Mouse (Mus musculus): Measurements from ENCODE around the gene Acr. TPM values are rescaled to one million over a fixed set of nuclear protein-coding genes. Genes with fewer than 3 reads are reported as not detected.

Gene Acr
- 0.22 and 0.27 TPM in 2 replicates for polyA plus RNA-seq (2015; fragmentation: Nextera tagmentation; extraction: Ambion mirVana)

DNA sequence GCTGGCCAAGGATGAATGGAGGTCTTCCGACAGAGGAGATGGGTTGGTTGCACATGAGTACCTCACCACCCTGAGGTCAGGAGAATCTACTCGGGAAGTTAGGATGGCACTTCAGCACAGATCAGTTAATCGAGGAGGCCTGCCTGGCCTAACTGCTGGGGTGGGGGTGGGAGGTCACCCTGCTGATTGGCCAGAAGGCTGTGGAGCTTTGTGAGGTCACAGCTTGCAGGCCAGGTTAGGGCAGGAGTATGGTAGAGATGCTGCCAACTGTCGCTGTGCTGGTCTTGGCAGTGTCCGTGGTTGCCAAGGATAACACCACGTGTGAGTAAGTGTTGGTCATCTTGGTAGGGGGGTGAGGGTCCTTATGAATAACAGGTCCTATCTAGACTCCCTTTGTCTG lies at the start of gene Acr:
TSS of gene Acr (plus strand) at position 213 of the 400 bp plus-strand sequence.
- Histone ChIP-seq H3K9ac (no peak within 1 kb of the TSS), H3K27me3 (no peaks in the 10 kb centered on the region), H3K4me2 (no peak within 1 kb of the TSS), H3K4me3 (replicated peaks) (no peak within 1 kb of the TSS), H3K4me1 (no peaks in the 10 kb centered on the region), H3K36me3 (no peaks in the 10 kb centered on the region), H3K9me3 (replicated peaks) (no peaks in the 10 kb centered on the region), H3K27ac (no peak within 1 kb of the TSS)
- ATAC-seq (replicated peaks; ENCODE audit: low FRiP score) = no peak
- 67% methylated on average over 6 of the region's 6 CpGs for WGBS

DNA sequence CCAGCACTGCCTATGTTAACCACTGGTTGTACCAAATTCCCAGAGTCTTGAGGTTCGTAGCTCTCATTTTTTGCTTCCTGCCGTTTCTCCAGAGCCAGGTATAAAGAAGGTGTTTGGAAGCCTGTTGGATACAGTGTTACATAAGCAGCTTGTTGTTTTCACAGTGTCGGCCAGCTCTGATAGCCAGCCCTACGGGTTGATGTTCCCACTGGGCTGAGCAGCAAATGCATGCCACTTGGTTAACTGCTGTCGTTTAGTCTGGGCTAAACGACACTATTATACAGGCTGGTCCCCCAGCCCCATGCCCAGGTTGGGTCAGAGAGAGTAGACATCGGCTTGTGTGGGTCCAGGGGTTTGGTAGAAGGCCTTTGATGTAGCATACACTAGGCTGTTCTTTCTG lies 46.2 kb upstream of the Acr start:
- no peak overlapping the region for H3K27ac ChIP-seq
- H3K36me3 ChIP-seq = no peaks in the 10 kb centered on the region
- no peak overlapping the region for H3K9ac ChIP-seq
- no peak overlapping the region for H3K4me2 ChIP-seq
- H3K4me3 ChIP-seq (replicated peaks) = no peak overlapping the region
- H3K9me3 ChIP-seq (replicated peaks) = no peaks in the 10 kb centered on the region
- WGBS = 51% methylated on average over 7 of the region's 7 CpGs
- ATAC-seq (replicated peaks; ENCODE audit: low FRiP score) = no peak
- peaks cover 48% of the 10 kb centered on the region for H3K27me3 ChIP-seq
- peaks cover 13% of the 10 kb centered on the region for H3K4me1 ChIP-seq

DNA sequence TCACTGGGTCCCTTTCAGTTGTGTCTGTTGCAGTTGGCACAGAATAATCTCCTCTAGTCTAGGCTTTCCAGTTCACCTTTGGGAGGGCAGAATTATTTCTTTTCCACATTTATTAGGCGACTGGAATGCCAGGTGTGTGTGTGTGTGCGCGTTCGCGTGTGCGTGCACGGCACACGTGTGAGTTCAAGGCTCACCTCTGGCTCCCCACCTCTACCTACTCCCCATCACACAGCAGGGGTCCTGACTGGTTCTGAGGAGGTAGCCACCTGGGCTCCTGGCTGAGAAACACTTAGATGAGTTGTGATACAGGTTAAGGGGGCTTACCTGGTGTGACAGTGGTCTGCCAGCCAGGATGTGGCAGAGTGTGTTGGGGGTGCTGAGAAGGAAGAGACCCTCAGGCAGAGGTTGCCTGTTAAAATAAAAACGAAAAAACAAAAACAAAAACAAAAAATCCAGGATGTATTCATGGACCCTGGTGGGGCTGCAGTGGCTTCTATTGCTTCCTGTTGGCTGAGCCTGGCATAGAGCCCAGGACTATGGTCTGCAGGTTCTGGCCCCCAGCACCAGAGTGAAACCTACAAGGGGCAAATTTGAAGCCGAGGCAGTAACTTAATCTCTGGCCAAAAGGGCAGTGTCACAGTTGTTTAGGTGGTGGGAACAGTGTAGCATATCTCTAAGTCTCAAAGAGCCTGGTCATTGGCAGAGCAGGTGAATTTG lies 45.4 kb upstream of the Acr start:
- Histone ChIP-seq H3K27me3 (peaks cover 48% of the 10 kb centered on the region), H3K9ac (no peak overlapping the region), H3K4me3 (replicated peaks) (peak overlapping the region; percentile 65; the same call in 1 of the 2 replicates), H3K4me1 (peaks cover 13% of the 10 kb centered on the region), H3K36me3 (no peaks in the 10 kb centered on the region), H3K9me3 (replicated peaks) (no peaks in the 10 kb centered on the region), H3K4me2 (peak overlapping the region; percentile 94), H3K27ac (no peak overlapping the region)
- no peak for ATAC-seq (replicated peaks; ENCODE audit: low FRiP score)
- WGBS = 79% methylated on average over 10 of the region's 10 CpGs

GRCm38 (mm10) chr15:89523283-89523832 lies 44.8 kb upstream of the Acr start:
- H3K4me3 ChIP-seq (replicated peaks) = peak overlapping the region; percentile 65
- H3K4me2 ChIP-seq = peak overlapping the region; percentile 94
- peak overlapping the region; percentile 33; the same call in 1 of the 2 replicates for H3K9ac ChIP-seq
- 9% methylated on average over 17 of the region's 47 CpGs for WGBS
- no peak overlapping the region for H3K27ac ChIP-seq
- H3K27me3 ChIP-seq = peaks cover 48% of the 10 kb centered on the region
- peak; percentile 78 for ATAC-seq (replicated peaks; ENCODE audit: low FRiP score)
- H3K9me3 ChIP-seq (replicated peaks) = no peaks in the 10 kb centered on the region
- peaks cover 13% of the 10 kb centered on the region for H3K4me1 ChIP-seq
- H3K36me3 ChIP-seq = no peaks in the 10 kb centered on the region

GRCm38 (mm10) chr15:89524001-89524571 lies 44.0 kb upstream of the Acr start:
- H3K27ac ChIP-seq = no peak overlapping the region
- peaks cover 13% of the 10 kb centered on the region for H3K4me1 ChIP-seq
- 0 out of 2 replicates have a peak, but pooled peaks have one; percentile 9 for ATAC-seq (replicated peaks; ENCODE audit: low FRiP score)
- H3K4me2 ChIP-seq = peak overlapping the region; percentile 94
- WGBS = 6% methylated on average over 52 of the region's 52 CpGs
- H3K27me3 ChIP-seq = peaks cover 48% of the 10 kb centered on the region
- no peaks in the 10 kb centered on the region for H3K9me3 ChIP-seq (replicated peaks)
- no peaks in the 10 kb centered on the region for H3K36me3 ChIP-seq
- peak overlapping the region; percentile 45 for H3K9ac ChIP-seq
- peak overlapping the region; percentile 65 for H3K4me3 ChIP-seq (replicated peaks)

DNA sequence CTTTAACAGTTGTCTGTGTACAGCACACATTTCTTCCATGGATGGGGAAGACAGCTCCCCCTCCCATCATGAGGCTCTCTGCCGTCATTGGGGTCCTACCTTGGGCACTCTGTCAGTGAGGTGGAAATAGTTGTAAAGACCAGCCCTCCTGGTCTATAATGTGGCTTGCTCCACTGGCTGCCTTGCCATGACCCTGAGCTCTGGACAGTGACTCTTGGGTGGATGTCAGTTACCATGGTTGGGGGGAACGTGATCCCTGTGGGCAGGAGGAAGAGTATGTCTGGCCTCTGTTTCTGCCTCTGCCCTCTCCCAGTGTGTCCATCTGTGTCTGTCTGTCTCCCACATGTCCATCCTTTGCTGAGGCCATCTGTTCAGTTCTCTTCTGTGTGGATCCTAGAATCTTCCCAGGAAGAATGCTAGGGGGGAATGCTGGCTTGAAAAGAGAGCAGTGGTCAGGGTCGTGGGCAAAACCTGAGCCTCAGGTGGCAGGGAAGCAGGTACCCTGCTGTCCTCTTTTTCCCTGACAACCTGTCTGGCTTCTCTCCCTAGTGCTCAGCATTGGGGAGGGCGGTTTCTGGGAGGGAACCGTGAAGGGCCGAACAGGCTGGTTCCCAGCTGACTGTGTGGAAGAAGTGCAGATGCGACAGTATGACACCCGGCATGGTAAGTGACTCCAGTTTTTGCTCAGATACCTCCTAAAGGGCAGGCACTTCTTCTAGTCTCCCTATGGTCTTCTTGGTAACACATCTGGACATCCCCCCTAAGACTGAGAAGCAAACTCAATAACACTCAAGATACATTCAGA lies 43.3 kb upstream of the Acr start:
- H3K9ac ChIP-seq = peak overlapping the region; percentile 45; the same call in 1 of the 2 replicates
- ATAC-seq (replicated peaks; ENCODE audit: low FRiP score) = no peak
- peak overlapping the region; percentile 94 for H3K4me2 ChIP-seq
- H3K27ac ChIP-seq = no peak overlapping the region
- H3K4me1 ChIP-seq = peaks cover 13% of the 10 kb centered on the region
- H3K36me3 ChIP-seq = no peaks in the 10 kb centered on the region
- no peaks in the 10 kb centered on the region for H3K9me3 ChIP-seq (replicated peaks)
- WGBS = 70% methylated on average over 8 of the region's 8 CpGs
- H3K4me3 ChIP-seq (replicated peaks) = peak overlapping the region; percentile 65
- H3K27me3 ChIP-seq = peaks cover 48% of the 10 kb centered on the region

GRCm38 (mm10) chr15:89525464-89525863 lies 42.7 kb upstream of the Acr start:
- Histone ChIP-seq H3K4me2 (no peak overlapping the region), H3K9ac (no peak overlapping the region), H3K27ac (no peak overlapping the region), H3K9me3 (replicated peaks) (no peaks in the 10 kb centered on the region), H3K4me3 (replicated peaks) (no peak overlapping the region), H3K36me3 (no peaks in the 10 kb centered on the region), H3K27me3 (peaks cover 48% of the 10 kb centered on the region), H3K4me1 (peaks cover 13% of the 10 kb centered on the region)
- 92% methylated on average over 8 of the region's 8 CpGs for WGBS
- ATAC-seq (replicated peaks; ENCODE audit: low FRiP score) = no peak

DNA sequence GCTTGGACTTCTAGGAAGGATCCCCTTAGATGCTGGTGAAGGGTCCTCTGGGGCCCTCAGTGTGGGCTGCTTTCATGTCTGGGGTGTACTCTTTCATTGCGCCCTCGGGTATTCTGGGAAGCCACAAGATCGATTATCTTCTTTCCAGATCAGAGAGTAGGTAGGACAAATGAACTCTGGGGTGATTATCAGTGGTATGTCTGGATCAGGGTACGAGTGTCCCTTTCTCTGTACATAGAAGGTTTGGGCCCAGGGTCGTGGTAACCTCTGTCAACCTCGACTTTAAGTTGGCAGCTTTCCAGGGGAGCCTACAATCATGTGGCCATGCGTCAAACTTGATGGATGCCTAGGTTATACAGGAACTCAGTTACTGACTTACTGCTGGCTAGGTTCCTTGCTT lies 42.2 kb upstream of the Acr start:
- Histone ChIP-seq H3K4me3 (replicated peaks) (no peak overlapping the region), H3K27me3 (peaks cover 48% of the 10 kb centered on the region), H3K4me1 (peaks cover 13% of the 10 kb centered on the region), H3K9ac (no peak overlapping the region), H3K9me3 (replicated peaks) (no peaks in the 10 kb centered on the region), H3K36me3 (no peaks in the 10 kb centered on the region), H3K4me2 (no peak overlapping the region), H3K27ac (no peak overlapping the region)
- no peak for ATAC-seq (replicated peaks; ENCODE audit: low FRiP score)
- 66% methylated on average over 7 of the region's 7 CpGs for WGBS

DNA sequence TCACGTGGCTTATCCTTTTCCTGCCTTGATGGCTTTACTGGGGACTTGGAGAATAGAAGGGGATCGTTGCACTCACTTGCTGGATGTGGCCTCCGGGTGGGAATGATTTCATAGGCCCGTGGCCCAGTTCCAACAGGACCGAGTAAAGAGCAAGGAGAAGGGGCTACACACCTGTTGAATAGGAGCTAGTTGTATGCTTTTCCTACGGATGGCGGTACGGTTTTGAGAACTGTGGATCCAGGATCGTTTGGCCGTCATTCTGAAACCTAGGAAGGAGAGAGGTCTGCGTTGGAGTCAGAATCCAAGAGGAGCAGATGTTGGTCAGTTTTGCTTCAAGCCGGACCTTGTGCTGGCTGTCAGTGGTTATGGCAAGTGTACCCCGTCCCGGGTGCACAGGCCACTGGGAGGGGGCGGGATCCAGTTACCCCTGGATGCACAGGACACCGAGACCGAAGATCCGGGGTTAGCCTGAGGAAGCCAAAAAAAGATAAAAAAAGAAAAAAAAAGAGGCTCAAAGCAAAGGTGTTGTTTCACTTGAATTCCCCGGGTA lies 41.3 kb upstream of the Acr start:
- no peaks in the 10 kb centered on the region for H3K9me3 ChIP-seq (replicated peaks)
- no peak overlapping the region for H3K9ac ChIP-seq
- peaks cover 13% of the 10 kb centered on the region for H3K4me1 ChIP-seq
- H3K4me3 ChIP-seq (replicated peaks) = no peak overlapping the region
- no peaks in the 10 kb centered on the region for H3K36me3 ChIP-seq
- H3K4me2 ChIP-seq = no peak overlapping the region
- no peak overlapping the region for H3K27ac ChIP-seq
- peaks cover 46% of the 10 kb centered on the region for H3K27me3 ChIP-seq
- WGBS = 90% methylated on average over 19 of the region's 19 CpGs
- ATAC-seq (replicated peaks; ENCODE audit: low FRiP score) = no peak

DNA sequence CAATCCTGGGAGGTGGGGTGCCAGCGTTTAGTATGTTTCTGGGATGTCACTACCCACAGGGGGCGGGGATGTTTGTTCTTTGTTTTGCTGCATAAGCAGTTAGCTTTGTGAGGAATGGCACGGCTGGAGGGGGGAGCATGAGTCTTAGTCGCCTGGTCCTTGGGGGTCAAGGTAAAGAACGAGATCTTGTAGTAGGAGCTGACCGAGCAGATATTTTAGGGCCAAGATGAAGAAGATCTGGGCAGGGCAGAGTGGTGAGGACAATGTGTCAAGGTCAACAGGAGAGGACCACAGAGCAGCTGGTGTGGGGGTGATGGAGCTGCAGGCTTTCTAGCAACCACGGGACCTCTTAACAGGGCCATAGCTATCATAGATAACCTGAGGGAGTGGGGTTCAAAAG lies 40.7 kb upstream of the Acr start:
- H3K4me3 ChIP-seq (replicated peaks) = no peak overlapping the region
- no peak for ATAC-seq (replicated peaks; ENCODE audit: low FRiP score)
- no peak overlapping the region for H3K4me2 ChIP-seq
- H3K9me3 ChIP-seq (replicated peaks) = no peaks in the 10 kb centered on the region
- no peak overlapping the region for H3K27ac ChIP-seq
- no peak overlapping the region for H3K9ac ChIP-seq
- H3K4me1 ChIP-seq = peaks cover 13% of the 10 kb centered on the region
- peaks cover 44% of the 10 kb centered on the region for H3K27me3 ChIP-seq
- WGBS = 80% methylated on average over 7 of the region's 7 CpGs
- no peaks in the 10 kb centered on the region for H3K36me3 ChIP-seq

GRCm38 (mm10) chr15:89528201-89528850 lies 39.8 kb upstream of the Acr start:
- WGBS = 85% methylated on average over 18 of the region's 18 CpGs
- no peak overlapping the region for H3K4me3 ChIP-seq (replicated peaks)
- H3K27ac ChIP-seq = no peak overlapping the region
- no peak overlapping the region for H3K9ac ChIP-seq
- 0 out of 2 replicates have a peak, but pooled peaks cover 7% of the 10 kb centered on the region for H3K36me3 ChIP-seq
- H3K4me2 ChIP-seq = no peak overlapping the region
- peaks cover 35% of the 10 kb centered on the region for H3K27me3 ChIP-seq
- no peak for ATAC-seq (replicated peaks; ENCODE audit: low FRiP score)
- no peaks in the 10 kb centered on the region for H3K9me3 ChIP-seq (replicated peaks)
- H3K4me1 ChIP-seq = peaks cover 14% of the 10 kb centered on the region

Measured in kidney, embryonic 15.5 days (tissue).